Mouse (Mus musculus) layer of hippocampus, postnatal 10 days (tissue): ENCODE measurements around the gene Ttll13. TPM values are rescaled to one million over a fixed set of nuclear protein-coding genes. Genes with fewer than 3 reads are reported as not detected.

Source experiments
- DNase-seq, 2 experiments: peaks; one replicate each; pipeline ENCODE4 v3.0.0; 2021; ENCODE audit warnings: low spot score in 2 of 2
- total RNA-seq, 2 experiments: library from RNA; stranded (reverse); gene quantifications; 2 replicates each; pipeline ENCODE4 v1.2.3; 2021

The Ttll13 gene
- total RNA-seq, 2 experiments from 2014 or later, result 1.4 to 1.5 TPM

- DNase-seq, result peak in 1 of 2 experiments; percentile 27
Measured at GRCm38 (mm10) chr7:80261372-80261990, 15.3 kb downstream of the Ttll13 start.

- DNase-seq, result no peak
Measured at GRCm38 (mm10) chr7:80264606-80265005, 18.4 kb downstream of the Ttll13 start.

GRCm38 (mm10) chr7:80267764-80268163 lies 21.6 kb downstream of the Ttll13 start:
- no peak for DNase-seq

GRCm38 (mm10) chr7:80268897-80269750 lies 22.9 kb downstream of the Ttll13 start, which contains the start of gene Vps33b:
Gene Vps33b, plus strand, starts transcription at chr7:80269649.
- DNase-seq, result peak; percentile 97 to 98

GRCm38 (mm10) chr7:80269751-80270255 lies 23.6 kb downstream of the Ttll13 start:
- no peak for DNase-seq

- no peak for DNase-seq
Measured at GRCm38 (mm10) chr7:80273456-80273855, 27.3 kb downstream of the Ttll13 start.

GRCm38 (mm10) chr7:80276374-80276773 lies 30.2 kb downstream of the Ttll13 start:
- DNase-seq, result no peak

- no peak for DNase-seq
Measured at GRCm38 (mm10) chr7:80280032-80280431, 33.9 kb downstream of the Ttll13 start.

- DNase-seq, result no peak
Measured at GRCm38 (mm10) chr7:80280998-80281397, 34.8 kb downstream of the Ttll13 start.

GRCm38 (mm10) chr7:80281646-80282045 lies 35.5 kb downstream of the Ttll13 start:
- no peak for DNase-seq

GRCm38 (mm10) chr7:80283226-80283918 lies 37.2 kb downstream of the Ttll13 start:
- no peak for DNase-seq

GRCm38 (mm10) chr7:80284391-80284790 lies 38.2 kb downstream of the Ttll13 start:
- no peak for DNase-seq

- DNase-seq, result no peak
Measured at GRCm38 (mm10) chr7:80285725-80286124, 39.5 kb downstream of the Ttll13 start.

GRCm38 (mm10) chr7:80287736-80288135 lies 41.6 kb downstream of the Ttll13 start:
- DNase-seq, result no peak

GRCm38 (mm10) chr7:80294062-80294763 lies 48.0 kb downstream of the Ttll13 start, which contains the start of gene Prc1:
Gene Prc1, plus strand, starts transcription at chr7:80294450.
- peak; percentile 99 for DNase-seq

- no peak for DNase-seq
Measured at GRCm38 (mm10) chr7:80294764-80295648, 48.8 kb downstream of the Ttll13 start.

GRCm38 (mm10) chr7:80296462-80296861 lies 50.3 kb downstream of the Ttll13 start:
- no peak for DNase-seq

GRCm38 (mm10) chr7:80297041-80297440 lies 50.9 kb downstream of the Ttll13 start:
- DNase-seq, result no peak

GRCm38 (mm10) chr7:80298754-80299153 lies 52.6 kb downstream of the Ttll13 start:
- DNase-seq, result no peak

- no peak for DNase-seq
Measured at GRCm38 (mm10) chr7:80299568-80299967, 53.4 kb downstream of the Ttll13 start.
